In genomic region chr16:9085977-9086376, GRCm38 (mm10) we compare ENCODE assay signal across 22 mouse cellular contexts.
DNase-seq lines count a peak whose midpoint lies in the region; ATAC-seq and TF ChIP-seq lines count a peak whose summit lies in the region.
"Had no signal": no experiment of that assay in that cellular context is flagged by ENCODE, and none has a peak within 500 bp of the region (broad histone marks: within the 10 kb centered on the region; RNA-seq: fewer than 3 reads in every experiment).

No protein-coding gene starts in this region.

- no peaks in the 10 kb centered on the region for H3K4me1 ChIP-seq in stomach, embryonic 15.5 days
- H3K4me1 ChIP-seq in stomach, postnatal 0 days (replicated peaks; ENCODE audit: control insufficient read depth, insufficient read depth), result no peaks in the 10 kb centered on the region
- H3K4me1 ChIP-seq in liver, embryonic 12.5 days, result peaks cover 42% of the 10 kb centered on the region
- H3K4me1 ChIP-seq: forebrain, embryonic 15.5 days; hindbrain, embryonic 15.5 days; neural tube, embryonic 15.5 days had no signal

- H3K4me3 ChIP-seq in stomach, embryonic 15.5 days (replicated peaks), result no peak overlapping the region
- H3K4me3 ChIP-seq in stomach, postnatal 0 days (ENCODE audit: low read depth, low read length), result no peak overlapping the region
- no peak overlapping the region for H3K4me3 ChIP-seq in liver, embryonic 12.5 days
- H3K4me3 ChIP-seq: forebrain, embryonic 15.5 days; hindbrain, embryonic 15.5 days; layer of hippocampus, adult 2 months; midbrain, embryonic 12.5 days; neural tube, embryonic 15.5 days had no signal

- H3K27ac ChIP-seq in stomach, embryonic 15.5 days, result no peak overlapping the region
- H3K27ac ChIP-seq in stomach, postnatal 0 days (replicated peaks), result no peak overlapping the region
- peak overlapping the region; percentile 89 for H3K27ac ChIP-seq in liver, embryonic 12.5 days
- H3K27ac ChIP-seq: forebrain, embryonic 15.5 days; hindbrain, embryonic 15.5 days; midbrain, embryonic 12.5 days; neural tube, embryonic 15.5 days had no signal

- TF ChIP-seq EP300 in stomach, postnatal 0 days (optimal IDR thresholded peaks at IDR 0.05), result no peak

- DNase-seq in heart, adult 11 months, result peak; percentile 58
- DNase-seq in heart, postnatal 14 days, result no peak
- DNase-seq in stomach, postnatal 0 days (ENCODE audit: low spot score), result no peak
- peak; percentile 12 for DNase-seq in yolk sac, embryonic 10.5 days (ENCODE audit: low spot score)
- no peak for DNase-seq in B cell, adult 2 months
- DNase-seq in gastrocnemius, postnatal 10 days, result no peak
- DNase-seq: cerebellum, adult 8-10 months; gastrocnemius, postnatal 14 days; heart, adult 18-20 months; kidney, adult 8-10 months; kidney, postnatal 10 days; lung, adult 18-20 months; lung, postnatal 14 days had no signal

- no peak overlapping the region for H3K4me2 ChIP-seq in stomach, embryonic 15.5 days
- no peak overlapping the region for H3K4me2 ChIP-seq in stomach, postnatal 0 days (replicated peaks; ENCODE audit: low read depth)
- peak overlapping the region; percentile 29 for H3K4me2 ChIP-seq in liver, embryonic 12.5 days
- H3K4me2 ChIP-seq: forebrain, embryonic 15.5 days; hindbrain, embryonic 15.5 days; midbrain, embryonic 12.5 days; neural tube, embryonic 15.5 days had no signal

- no peaks in the 10 kb centered on the region for H3K9me3 ChIP-seq in stomach, embryonic 15.5 days
- H3K9me3 ChIP-seq in stomach, postnatal 0 days (ENCODE audit: control insufficient read depth, low read length), result no peaks in the 10 kb centered on the region
- H3K9me3 ChIP-seq in liver, embryonic 12.5 days (replicated peaks), result no peaks in the 10 kb centered on the region
- H3K9me3 ChIP-seq: forebrain, embryonic 15.5 days; hindbrain, embryonic 15.5 days; midbrain, embryonic 12.5 days; neural tube, embryonic 15.5 days had no signal

- ATAC-seq in stomach, embryonic 15.5 days (ENCODE audit: insufficient read depth, low FRiP score, low read depth), result peak; percentile 84
- no peak for ATAC-seq in stomach, postnatal 0 days (ENCODE audit: low FRiP score, low TSS enrichment)
- peak; percentile 99 for ATAC-seq in liver, embryonic 12.5 days
- ATAC-seq: CD4-positive, CD25-positive, alpha-beta regulatory T cell, adult 4 months; forebrain, embryonic 15.5 days; Patski had no signal

- WGBS in stomach, embryonic 15.5 days, result 77% methylated on average over 5 of the region's 5 CpGs
- WGBS in stomach, postnatal 0 days, result 75% methylated on average over 5 of the region's 5 CpGs
- WGBS in liver, embryonic 12.5 days (ENCODE audit: insufficient replicate concordance), result 51% methylated on average over 5 of the region's 5 CpGs

- no peaks in the 10 kb centered on the region for H3K36me3 ChIP-seq in stomach, embryonic 15.5 days
- no peaks in the 10 kb centered on the region for H3K36me3 ChIP-seq in stomach, postnatal 0 days (ENCODE audit: control insufficient read depth, insufficient read depth, low read length)
- no peaks in the 10 kb centered on the region for H3K36me3 ChIP-seq in liver, embryonic 12.5 days
- H3K36me3 ChIP-seq: forebrain, embryonic 15.5 days; hindbrain, embryonic 15.5 days; midbrain, embryonic 12.5 days; neural tube, embryonic 15.5 days had no signal

- no peak overlapping the region for H3K9ac ChIP-seq in stomach, embryonic 15.5 days
- H3K9ac ChIP-seq in stomach, postnatal 0 days (ENCODE audit: low read length), result no peak overlapping the region
- H3K9ac ChIP-seq in liver, embryonic 12.5 days, result peak overlapping the region; percentile 53
- H3K9ac ChIP-seq: forebrain, embryonic 15.5 days; hindbrain, embryonic 15.5 days; midbrain, embryonic 12.5 days; neural tube, embryonic 15.5 days had no signal

- TF ChIP-seq CTCF in stomach, postnatal 0 days (IDR thresholded peaks at IDR 0.05; ENCODE audit: low read depth), result no peak

- H3K27me3 ChIP-seq in stomach, embryonic 15.5 days (replicated peaks), result no peaks in the 10 kb centered on the region
- no peaks in the 10 kb centered on the region for H3K27me3 ChIP-seq in stomach, postnatal 0 days (ENCODE audit: control insufficient read depth, insufficient read depth, low read length)
- no peaks in the 10 kb centered on the region for H3K27me3 ChIP-seq in liver, embryonic 12.5 days (replicated peaks)
- H3K27me3 ChIP-seq: forebrain, embryonic 15.5 days; hindbrain, embryonic 15.5 days; neural tube, embryonic 15.5 days; Patski had no signal

- intact Hi-C loops in heart, postnatal 14 days (cut with DNase I), result no loop called here

Comparison
In these comparisons a context has a peak if more than half of its experiments do, and no peak if none do; other contexts are left out.
1. DNase-seq: peak in heart, adult 11 months (single experiment) and yolk sac, embryonic 10.5 days (single experiment); none in heart, postnatal 14 days (0 of 2), stomach, postnatal 0 days (single experiment), B cell, adult 2 months (0 of 2) and gastrocnemius, postnatal 10 days (single experiment).